Mouse (Mus musculus): ENCODE data around the gene Cmss1.

Gene Cmss1

GRCm38 (mm10) chr16:57525476-57525875 lies 81.2 kb downstream of the Cmss1 start:
- in situ Hi-C loops (cut with MboI, MseI), result no loop called here

- in situ Hi-C loops (cut with MboI, MseI), result no loop called here
Measured at GRCm38 (mm10) chr16:57525046-57525445, 81.6 kb downstream of the Cmss1 start.

- in situ Hi-C loops (cut with MboI, MseI), result no loop called here
Measured at GRCm38 (mm10) chr16:57515636-57516035, 91.0 kb downstream of the Cmss1 start.

- in situ Hi-C loops (cut with MboI, MseI), result no loop called here
Measured at GRCm38 (mm10) chr16:57514371-57514770, 92.3 kb downstream of the Cmss1 start.

GRCm38 (mm10) chr16:57513562-57513961 lies 93.1 kb downstream of the Cmss1 start:
- in situ Hi-C loops (cut with MboI, MseI), result no loop called here

- in situ Hi-C loops (cut with MboI, MseI), result no loop called here
Measured at GRCm38 (mm10) chr16:57509099-57509498, 97.6 kb downstream of the Cmss1 start.

GRCm38 (mm10) chr16:57508351-57508750 lies 98.3 kb downstream of the Cmss1 start:
- in situ Hi-C loops (cut with MboI, MseI), result no loop called here

GRCm38 (mm10) chr16:57506133-57506532 lies 100.5 kb downstream of the Cmss1 start:
- in situ Hi-C loops (cut with MboI, MseI), result no loop called here

GRCm38 (mm10) chr16:57504728-57505127 lies 101.9 kb downstream of the Cmss1 start:
- in situ Hi-C loops (cut with MboI, MseI), result no loop called here

- in situ Hi-C loops (cut with MboI, MseI), result no loop called here
Measured at GRCm38 (mm10) chr16:57502761-57503160, 103.9 kb downstream of the Cmss1 start.

- in situ Hi-C loops (cut with MboI, MseI), result no loop called here
Measured at GRCm38 (mm10) chr16:57502230-57502629, 104.4 kb downstream of the Cmss1 start.

GRCm38 (mm10) chr16:57500851-57501250 lies 105.8 kb downstream of the Cmss1 start:
- in situ Hi-C loops (cut with MboI, MseI), result no loop called here

GRCm38 (mm10) chr16:57496437-57497173 lies 110.1 kb downstream of the Cmss1 start:
- in situ Hi-C loops (cut with MboI, MseI), result loop anchor here (5.0 to 25.0 kb wide), 3 partner anchors 76 to 1216 kb away; partner anchors contain the start of gene Gpr15 (in 1 of the 2)

- in situ Hi-C loops (cut with MboI, MseI), result loop anchor here (5.0 to 25.0 kb wide), 3 partner anchors 77 to 1217 kb away; partner anchors contain the start of gene Gpr15 (in 1 of the 2)
Measured at GRCm38 (mm10) chr16:57495476-57496203, 111.0 kb downstream of the Cmss1 start.

- in situ Hi-C loops (cut with MboI, MseI), result loop anchor here (5.0 to 25.0 kb wide), 3 partner anchors 50 to 1220 kb away; partner anchors contain the start of gene Gpr15 (in 1 of the 2)
Measured at GRCm38 (mm10) chr16:57491853-57492252, 114.8 kb downstream of the Cmss1 start.

- in situ Hi-C loops (cut with MboI, MseI), result loop anchor here (5.0 to 25.0 kb wide), 3 partner anchors 52 to 1222 kb away; partner anchors contain the start of gene Gpr15 (in 1 of the 2)
Measured at GRCm38 (mm10) chr16:57490691-57491090, 116.0 kb downstream of the Cmss1 start.

GRCm38 (mm10) chr16:57488661-57489060 lies 118.0 kb downstream of the Cmss1 start:
- in situ Hi-C loops (cut with MboI, MseI), result loop anchor here in 1 of 2 experiments (25.0 kb wide), 1 partner anchor 1224 kb away; the partner anchor contains the start of gene Gpr15

- in situ Hi-C loops (cut with MboI, MseI), result loop anchor here in 1 of 2 experiments (25.0 kb wide), 1 partner anchor 1226 kb away; the partner anchor contains the start of gene Gpr15
Measured at GRCm38 (mm10) chr16:57486266-57486665, 120.4 kb downstream of the Cmss1 start.

- in situ Hi-C loops (cut with MboI, MseI), result loop anchor here in 1 of 2 experiments (25.0 kb wide), 1 partner anchor 1227 kb away; the partner anchor contains the start of gene Gpr15
Measured at GRCm38 (mm10) chr16:57485265-57485664, 121.4 kb downstream of the Cmss1 start.

- in situ Hi-C loops (cut with MboI, MseI), result loop anchor here in 1 of 2 experiments (25.0 kb wide), 1 partner anchor 1228 kb away; the partner anchor contains the start of gene Gpr15
Measured at GRCm38 (mm10) chr16:57484043-57484795, 122.4 kb downstream of the Cmss1 start.

GRCm38 (mm10) chr16:57483503-57483902 lies 123.2 kb downstream of the Cmss1 start:
- in situ Hi-C loops (cut with MboI, MseI), result loop anchor here in 1 of 2 experiments (25.0 kb wide), 1 partner anchor 1229 kb away; the partner anchor contains the start of gene Gpr15
